Mouse (Mus musculus) forebrain, embryonic 10.5 days (tissue): ENCODE measurements at regions not wholly inside any gene's neighbourhood (a gene's known extent, or its start where the extent isn't known, plus 50 kb on each side); places are given as distances from the start of the nearest gene placed in this dataset.

Experiments used
- DNase-seq: peaks from one replicate; pipeline ENCODE4 v3.0.0-alpha.2; 2017; ENCODE audit warnings: low spot score; ENCODE audit errors: extremely low spot score
- H3K27ac ChIP-seq: fragments of 300-500 bp; sonication (generic); 2 replicates; pipeline ENCODE4 v1.5.1; 2016; ENCODE audit warnings: mild to moderate bottlenecking
- H3K27me3 ChIP-seq: fragments of 300-500 bp; sonication (generic); 2 replicates; pipeline ENCODE4 v1.6.1; 2016; ENCODE audit warnings: mild to moderate bottlenecking; ENCODE audit not compliant: poor library complexity, severe bottlenecking
- H3K36me3 ChIP-seq: fragments of 300-500 bp; sonication (generic); replicated peaks from 2 replicates; pipeline ENCODE4 v1.6.1; 2016; ENCODE audit warnings: mild to moderate bottlenecking, moderate library complexity
- H3K4me1 ChIP-seq: fragments of 300-500 bp; sonication (generic); 2 replicates; pipeline ENCODE4 v1.6.1; 2016
- H3K4me3 ChIP-seq: fragments of 300-500 bp; sonication (generic); 2 replicates; pipeline ENCODE4 v1.5.1; 2016; ENCODE audit warnings: mild to moderate bottlenecking, moderate library complexity
- H3K9me3 ChIP-seq: fragments of 300-500 bp; sonication (generic); 2 replicates; pipeline ENCODE4 v1.6.1; 2016; ENCODE audit warnings: mild to moderate bottlenecking, moderate library complexity
- WGBS: fragments of 180-500 bp; shearing (Covaris S2); methylation state at CpG from one replicate; pipeline ENCODE4 v1.1.7; 2016; 5-methylcytosine and 5-hydroxymethylcytosine counted together

DNA sequence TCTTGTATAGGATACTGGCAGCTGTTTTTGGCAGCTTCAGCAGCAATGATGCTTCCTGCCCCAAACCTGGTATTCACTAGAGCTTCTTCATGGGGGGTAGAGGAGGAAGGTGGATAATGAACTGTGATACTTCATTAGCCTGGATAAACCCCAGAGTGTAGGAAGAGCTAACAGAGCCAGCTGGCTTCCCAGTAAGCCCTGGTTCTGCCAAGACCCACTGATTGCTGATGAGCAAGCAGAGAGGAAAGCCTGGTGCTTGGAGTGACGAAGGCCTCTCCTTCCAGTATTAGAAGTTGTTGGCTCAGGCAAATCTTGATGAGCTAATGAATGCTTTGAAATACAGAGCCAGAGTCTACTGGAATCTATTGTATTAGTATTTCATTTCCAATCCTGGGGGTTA lies 370.8 kb upstream of the Pkn2 start:
- H3K4me3 ChIP-seq: no peak overlapping the region

DNA sequence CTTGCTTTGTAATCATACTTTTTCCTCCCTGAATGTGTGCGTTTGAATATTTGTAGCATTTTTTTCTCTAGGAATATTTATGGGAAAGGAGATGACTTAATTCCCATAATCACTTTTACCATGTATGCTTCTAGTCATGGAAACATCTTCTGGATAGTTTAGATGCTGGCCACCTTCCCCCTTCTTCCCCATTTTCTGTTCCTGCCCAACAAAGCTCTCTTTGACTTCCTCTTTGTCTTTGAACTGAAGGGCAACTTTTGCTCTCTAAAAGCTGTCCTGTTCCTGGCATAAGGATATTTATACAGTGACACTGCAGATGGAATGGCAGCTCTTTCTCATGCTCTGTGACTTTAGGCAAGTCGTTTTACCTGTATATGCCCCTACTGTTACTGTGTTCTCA lies 370.2 kb upstream of the Pkn2 start:
- Histone ChIP-seq H3K27ac (no peak overlapping the region), H3K4me1 (no peaks in the 10 kb centered on the region), H3K4me3 (no peak overlapping the region), H3K27me3 (no peaks in the 10 kb centered on the region), H3K36me3 (no peaks in the 10 kb centered on the region), H3K9me3 (no peaks in the 10 kb centered on the region)
- DNase-seq: no peak
- WGBS: 87% methylated on average over 2 of the region's 2 CpGs

More for the DNA sequence above, 370.8 kb upstream of the Pkn2 start:
- WGBS: 87% methylated on average over 1 of the region's 1 CpGs
- H3K27me3 ChIP-seq: no peaks in the 10 kb centered on the region
- no peaks in the 10 kb centered on the region for H3K4me1 ChIP-seq
- no peaks in the 10 kb centered on the region for H3K9me3 ChIP-seq
- H3K27ac ChIP-seq: no peak overlapping the region
- no peak for DNase-seq
- H3K36me3 ChIP-seq: no peaks in the 10 kb centered on the region

DNA sequence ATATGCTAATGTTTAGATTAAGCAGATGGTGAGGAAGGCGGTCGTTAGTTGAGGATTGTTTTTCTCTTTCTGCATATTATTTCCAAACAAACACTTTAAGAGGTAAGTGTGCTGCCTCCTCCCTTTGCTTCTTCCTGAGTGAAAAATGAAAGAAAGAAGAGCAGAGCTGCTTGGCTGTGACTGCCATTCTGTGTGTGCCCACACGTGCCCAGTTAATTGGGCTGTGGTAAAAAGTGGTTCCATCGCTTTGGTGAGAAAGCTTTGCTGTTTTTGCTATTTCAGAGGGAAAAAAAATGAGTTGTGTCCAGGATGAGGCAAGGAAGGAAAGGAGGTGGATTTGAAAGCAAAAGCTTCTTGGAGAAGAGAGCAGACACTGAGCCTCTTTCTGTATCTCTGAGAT lies 360.9 kb upstream of the Pkn2 start:
- Histone ChIP-seq H3K27me3 (no peaks in the 10 kb centered on the region), H3K27ac (no peak overlapping the region), H3K4me1 (no peaks in the 10 kb centered on the region), H3K9me3 (no peaks in the 10 kb centered on the region), H3K4me3 (no peak overlapping the region), H3K36me3 (no peaks in the 10 kb centered on the region)
- no peak for DNase-seq
- 77% methylated on average over 4 of the region's 4 CpGs for WGBS

DNA sequence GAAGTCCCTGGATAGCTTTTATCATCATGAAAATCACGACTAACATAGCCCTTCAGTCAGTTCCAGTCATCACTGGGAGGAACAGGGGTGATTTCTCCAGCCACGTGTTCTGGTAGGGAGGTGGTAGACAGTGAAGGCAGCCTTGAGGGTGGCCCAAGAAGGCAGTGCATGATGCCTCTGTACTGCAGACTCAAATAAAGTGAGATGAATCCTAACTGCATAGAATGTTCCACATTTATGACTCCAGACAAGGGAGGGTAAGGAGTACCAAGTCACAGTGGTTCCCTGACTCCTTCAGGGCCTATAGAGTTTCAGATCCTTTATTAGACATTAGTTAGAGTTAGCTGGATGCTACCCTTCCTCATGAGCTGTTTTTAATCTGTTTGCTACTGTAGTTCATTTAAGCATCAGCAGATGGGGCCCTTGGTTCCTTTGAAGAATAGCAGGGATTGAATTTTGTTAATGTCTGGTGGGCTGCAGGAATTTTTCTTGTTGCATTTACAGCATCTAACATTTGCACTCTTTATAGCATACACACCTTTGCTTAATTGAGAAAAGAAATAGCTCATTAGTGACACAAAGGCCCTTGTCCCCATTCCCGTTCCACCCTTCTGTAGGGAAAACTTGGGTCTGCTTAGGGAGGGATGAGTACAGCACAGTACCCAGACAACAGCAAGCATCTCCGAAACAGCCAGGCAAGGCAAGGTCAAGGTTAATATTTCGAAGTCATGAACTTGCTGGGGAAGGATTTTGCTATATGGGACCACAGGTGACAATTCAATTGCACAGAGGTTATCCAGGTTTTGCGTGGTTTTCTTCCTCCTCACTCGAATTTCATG lies 359.0 kb upstream of the Pkn2 start:
- no peak for DNase-seq
- no peak overlapping the region for H3K4me3 ChIP-seq

DNA sequence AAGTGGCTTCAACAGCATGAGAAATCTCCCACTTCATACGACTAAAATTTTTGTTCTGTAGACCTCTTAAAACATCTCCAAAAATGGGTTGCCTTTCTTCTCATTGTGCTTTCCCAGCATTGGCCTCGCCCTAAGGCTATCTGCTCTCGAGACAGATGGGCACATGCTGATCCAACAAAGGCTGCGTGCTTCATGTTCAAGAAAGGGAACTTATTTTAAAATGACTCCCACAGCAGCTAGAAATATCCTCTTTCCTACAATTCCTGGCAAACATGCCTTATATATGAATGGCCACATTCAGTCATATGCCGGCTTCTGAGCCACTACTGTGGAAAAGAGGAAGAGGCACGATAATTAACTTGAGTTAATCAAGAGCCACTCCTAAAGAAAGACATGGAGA lies 356.7 kb upstream of the Pkn2 start:
- Histone ChIP-seq H3K27me3 (no peaks in the 10 kb centered on the region), H3K36me3 (no peaks in the 10 kb centered on the region), H3K4me1 (no peaks in the 10 kb centered on the region), H3K9me3 (no peaks in the 10 kb centered on the region), H3K27ac (no peak overlapping the region), H3K4me3 (no peak overlapping the region)
- no peak for DNase-seq
- WGBS: 85% methylated on average over 6 of the region's 6 CpGs

More for the DNA sequence above, 359.0 kb upstream of the Pkn2 start:
- 80% methylated on average over 7 of the region's 7 CpGs for WGBS
- Histone ChIP-seq H3K36me3 (no peaks in the 10 kb centered on the region), H3K27ac (no peak overlapping the region), H3K4me1 (no peaks in the 10 kb centered on the region), H3K27me3 (no peaks in the 10 kb centered on the region), H3K9me3 (no peaks in the 10 kb centered on the region)

DNA sequence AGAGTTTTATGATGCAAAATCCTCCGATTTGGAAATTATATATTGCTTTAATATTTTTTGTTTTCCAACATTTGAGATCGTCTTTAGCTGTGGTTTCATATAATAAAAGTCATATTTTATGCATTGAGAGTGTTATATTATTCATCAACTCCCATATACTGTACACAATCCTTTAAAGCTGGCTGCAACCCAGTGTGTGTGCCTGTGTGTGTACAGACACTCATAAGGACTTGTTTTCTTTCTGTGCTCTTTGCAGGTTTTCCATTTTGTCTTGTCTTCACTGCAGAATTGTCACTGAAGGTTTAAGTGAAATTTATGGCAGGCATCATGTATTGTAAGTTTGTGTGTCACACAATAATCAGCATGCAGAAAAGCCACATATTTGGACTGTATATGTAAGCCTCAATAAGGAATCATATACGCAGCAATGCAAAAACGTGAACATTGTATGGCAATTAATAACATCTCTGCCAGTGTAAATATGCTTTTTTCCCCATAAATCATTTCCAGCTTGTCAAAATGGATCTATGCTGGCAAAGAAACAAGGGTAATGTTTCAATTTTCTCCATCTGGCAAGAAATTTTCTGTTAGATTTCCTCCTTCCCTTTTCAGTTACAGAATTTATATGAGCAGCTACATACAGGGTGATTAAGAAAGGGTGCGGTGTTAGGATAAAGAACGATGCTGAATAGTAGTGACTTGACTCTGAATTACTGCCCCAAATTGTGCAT lies 342.4 kb upstream of the Pkn2 start:
- Histone ChIP-seq H3K4me1 (no peaks in the 10 kb centered on the region), H3K27me3 (no peaks in the 10 kb centered on the region), H3K27ac (no peak overlapping the region), H3K9me3 (no peaks in the 10 kb centered on the region), H3K36me3 (no peaks in the 10 kb centered on the region), H3K4me3 (no peak overlapping the region)
- WGBS: 88% methylated on average over 6 of the region's 6 CpGs
- DNase-seq: no peak

DNA sequence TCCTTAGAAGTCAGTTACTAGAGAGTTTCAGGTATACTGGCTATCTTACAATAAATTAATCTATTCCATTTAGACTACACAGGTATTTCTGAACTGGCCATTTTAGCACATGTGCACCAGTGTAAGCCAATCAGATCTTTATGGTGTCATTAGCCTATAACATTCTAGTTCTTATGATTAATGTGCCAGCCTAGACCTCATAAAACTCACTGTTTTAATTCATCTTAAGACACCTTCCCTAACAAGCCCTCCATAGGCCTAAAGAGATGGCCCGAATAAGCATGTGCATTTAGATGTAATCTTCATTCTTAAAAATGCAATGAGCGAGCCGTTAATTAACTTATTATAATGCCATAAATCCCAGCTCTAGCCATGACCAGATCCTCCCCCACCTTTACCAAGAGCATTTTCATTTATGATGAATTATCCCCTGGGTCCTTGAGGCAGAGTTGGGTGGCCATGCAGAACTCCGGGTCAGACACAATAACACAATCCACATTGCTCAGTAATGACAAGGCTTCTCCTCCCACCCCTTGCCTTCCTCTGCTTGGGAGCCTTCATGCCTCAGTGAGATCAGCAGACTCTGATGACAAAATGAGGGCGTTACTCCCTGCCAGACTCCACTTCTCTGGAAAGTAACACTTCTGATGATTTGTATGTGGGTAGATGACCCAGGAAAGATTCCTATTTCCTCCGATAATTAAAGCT lies 311.6 kb upstream of the Pkn2 start:
- H3K27me3 ChIP-seq: no peaks in the 10 kb centered on the region
- WGBS: 82% methylated on average over 6 of the region's 6 CpGs
- H3K27ac ChIP-seq: no peak overlapping the region
- H3K9me3 ChIP-seq: no peaks in the 10 kb centered on the region
- no peak for DNase-seq
- H3K4me3 ChIP-seq: no peak overlapping the region
- no peaks in the 10 kb centered on the region for H3K36me3 ChIP-seq
- no peaks in the 10 kb centered on the region for H3K4me1 ChIP-seq

DNA sequence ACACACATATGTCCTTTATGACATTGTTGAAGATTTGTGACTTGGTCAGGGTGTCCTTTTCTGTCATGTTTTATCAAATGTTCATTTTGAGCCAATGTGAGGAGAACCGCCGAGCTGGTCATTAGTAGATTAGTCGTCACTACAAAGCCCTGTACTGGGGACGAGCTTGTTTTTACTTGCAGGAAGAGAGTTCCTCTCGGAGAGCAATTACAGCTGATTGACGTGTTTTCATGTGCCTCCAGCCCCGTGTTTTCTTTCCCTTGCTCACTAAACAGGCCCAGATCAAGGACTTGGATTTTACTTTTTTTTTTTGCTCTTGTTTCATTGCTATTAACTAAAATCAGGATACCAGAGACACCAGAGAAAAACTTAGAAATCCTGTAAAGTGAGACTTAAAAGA lies 307.1 kb upstream of the Pkn2 start:
- Histone ChIP-seq H3K4me1 (no peaks in the 10 kb centered on the region), H3K27me3 (no peaks in the 10 kb centered on the region), H3K36me3 (no peaks in the 10 kb centered on the region), H3K9me3 (no peaks in the 10 kb centered on the region), H3K4me3 (no peak overlapping the region), H3K27ac (no peak overlapping the region)
- no peak for DNase-seq
- 52% methylated on average over 7 of the region's 7 CpGs for WGBS

DNA sequence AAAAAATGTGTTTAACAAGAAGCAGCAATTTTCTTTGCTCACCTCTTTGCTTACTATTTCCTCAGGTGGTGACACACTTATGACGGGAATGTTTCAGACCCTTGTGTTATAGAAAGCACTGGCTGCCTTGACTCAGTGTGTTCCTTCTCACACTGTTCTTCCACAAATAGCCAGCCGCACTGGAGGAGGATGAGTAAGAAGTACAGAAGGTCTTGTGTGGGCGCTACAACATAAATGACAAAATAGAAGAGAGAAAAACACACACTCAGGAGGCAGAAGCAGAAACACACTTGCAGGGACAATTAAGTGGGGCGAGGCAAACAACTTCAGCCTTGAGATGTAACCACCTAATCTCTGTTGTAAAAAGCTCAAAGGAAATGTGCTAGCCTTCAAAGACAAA lies 292.2 kb upstream of the Pkn2 start:
- Histone ChIP-seq H3K27ac (no peak overlapping the region), H3K4me1 (peaks cover 3% of the 10 kb centered on the region; the same call in 1 of the 2 replicates), H3K4me3 (no peak overlapping the region), H3K27me3 (no peaks in the 10 kb centered on the region), H3K9me3 (no peaks in the 10 kb centered on the region), H3K36me3 (no peaks in the 10 kb centered on the region)
- DNase-seq: no peak
- 89% methylated on average over 4 of the region's 4 CpGs for WGBS

DNA sequence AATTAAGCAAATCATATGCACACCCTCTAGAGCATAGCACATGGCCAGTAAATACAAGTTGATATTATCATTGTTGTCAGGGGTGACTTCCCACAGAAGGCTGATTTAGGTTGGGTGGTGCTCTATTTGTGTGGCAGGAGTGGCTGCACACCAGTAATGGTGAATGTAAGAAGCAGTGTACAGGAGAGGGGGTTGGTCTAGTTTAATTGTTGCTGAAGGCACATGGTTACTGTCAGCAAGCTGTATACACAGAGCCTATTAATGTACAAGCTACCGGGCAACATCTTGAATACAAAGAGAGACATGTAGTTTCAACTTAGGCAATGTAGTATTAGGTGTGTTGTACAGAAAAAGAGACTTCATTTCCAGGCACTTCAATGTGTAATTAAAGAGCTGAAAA lies 280.6 kb upstream of the Pkn2 start:
- no peaks in the 10 kb centered on the region for H3K27me3 ChIP-seq
- H3K9me3 ChIP-seq: no peaks in the 10 kb centered on the region
- no peak for DNase-seq
- no peak overlapping the region for H3K4me3 ChIP-seq
- H3K36me3 ChIP-seq: no peaks in the 10 kb centered on the region
- H3K4me1 ChIP-seq: peaks cover 16% of the 10 kb centered on the region
- H3K27ac ChIP-seq: no peak overlapping the region
- 100% methylated on average over 1 of the region's 1 CpGs for WGBS

DNA sequence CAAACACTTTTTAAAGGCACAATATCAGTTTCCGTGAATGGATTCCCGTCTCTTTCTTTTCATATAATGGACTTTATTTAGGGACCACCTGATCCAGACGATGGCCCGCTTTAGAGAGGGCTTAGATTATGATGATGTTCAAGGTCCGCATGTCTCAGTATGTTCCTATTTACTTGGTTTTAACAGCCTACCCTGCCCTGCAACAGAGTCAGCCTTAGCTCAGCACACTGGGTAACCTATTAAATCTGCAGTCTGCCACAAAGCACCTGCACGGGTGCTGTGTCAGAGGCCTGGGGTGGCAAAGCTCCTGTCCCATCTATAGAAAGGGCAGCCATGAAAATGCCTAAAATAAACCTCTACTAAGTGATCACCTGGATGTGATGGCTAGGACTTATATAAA lies 280.2 kb upstream of the Pkn2 start:
- 94% methylated on average over 6 of the region's 6 CpGs for WGBS
- Histone ChIP-seq H3K4me3 (no peak overlapping the region), H3K9me3 (no peaks in the 10 kb centered on the region), H3K4me1 (peaks cover 16% of the 10 kb centered on the region), H3K27me3 (no peaks in the 10 kb centered on the region), H3K36me3 (no peaks in the 10 kb centered on the region), H3K27ac (no peak overlapping the region)
- no peak for DNase-seq

DNA sequence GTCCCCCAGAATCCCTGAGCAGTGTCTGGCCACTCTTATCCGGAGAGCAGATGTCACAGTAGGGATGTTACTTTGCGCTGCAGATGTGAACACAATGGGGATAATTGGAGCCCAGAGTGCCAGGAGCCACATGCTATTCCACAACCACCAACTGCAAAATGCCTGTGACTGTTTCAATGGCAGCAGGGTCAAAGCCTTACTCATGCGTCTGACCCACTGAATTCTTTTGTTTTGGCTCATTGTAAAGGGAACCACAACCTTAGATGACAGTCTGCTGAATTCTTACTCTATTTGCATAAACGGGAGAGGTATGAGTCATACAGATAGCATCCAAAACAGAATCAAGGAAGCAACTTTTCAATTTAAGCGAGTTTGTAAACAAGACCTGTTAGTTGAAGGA lies 276.8 kb upstream of the Pkn2 start:
- Histone ChIP-seq H3K9me3 (no peaks in the 10 kb centered on the region), H3K4me3 (no peak overlapping the region), H3K4me1 (peaks cover 16% of the 10 kb centered on the region), H3K27ac (no peak overlapping the region), H3K36me3 (no peaks in the 10 kb centered on the region), H3K27me3 (no peaks in the 10 kb centered on the region)
- DNase-seq: no peak
- 41% methylated on average over 5 of the region's 5 CpGs for WGBS
